Mouse (Mus musculus): ENCODE measurements at regions not wholly inside any gene's neighbourhood (a gene's known extent, or its start where the extent isn't known, plus 50 kb on each side); places are given as distances from the start of the nearest gene placed in this dataset.

GRCm38 (mm10) chr11:48605223-48605824 is 194.8 kb upstream of the Rack1 start:
- DNase-seq (ENCODE audit: low spot score in 2 of 2), result no peak

DNA sequence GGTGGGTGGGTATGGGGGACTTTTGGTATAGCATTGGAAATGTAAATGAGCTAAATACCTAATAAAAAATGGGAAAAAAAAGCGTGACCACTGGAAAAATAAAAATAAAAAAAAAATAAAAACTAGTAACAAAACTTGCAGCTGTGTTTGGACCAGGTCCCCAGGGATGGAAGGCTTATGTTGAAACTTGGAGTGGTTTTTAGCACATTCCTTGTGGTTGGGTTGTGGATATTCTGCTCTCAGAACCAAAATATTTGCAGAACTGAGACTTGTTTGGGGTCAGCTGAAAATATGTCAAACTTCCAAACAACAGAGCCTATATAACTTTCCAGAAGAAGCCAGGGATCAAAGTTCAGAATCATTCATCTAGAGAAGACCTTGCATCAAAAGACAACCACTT is 199.0 kb upstream of the Rack1 start:
- DNase-seq (ENCODE audit: low spot score in 2 of 2), result no peak

DNA sequence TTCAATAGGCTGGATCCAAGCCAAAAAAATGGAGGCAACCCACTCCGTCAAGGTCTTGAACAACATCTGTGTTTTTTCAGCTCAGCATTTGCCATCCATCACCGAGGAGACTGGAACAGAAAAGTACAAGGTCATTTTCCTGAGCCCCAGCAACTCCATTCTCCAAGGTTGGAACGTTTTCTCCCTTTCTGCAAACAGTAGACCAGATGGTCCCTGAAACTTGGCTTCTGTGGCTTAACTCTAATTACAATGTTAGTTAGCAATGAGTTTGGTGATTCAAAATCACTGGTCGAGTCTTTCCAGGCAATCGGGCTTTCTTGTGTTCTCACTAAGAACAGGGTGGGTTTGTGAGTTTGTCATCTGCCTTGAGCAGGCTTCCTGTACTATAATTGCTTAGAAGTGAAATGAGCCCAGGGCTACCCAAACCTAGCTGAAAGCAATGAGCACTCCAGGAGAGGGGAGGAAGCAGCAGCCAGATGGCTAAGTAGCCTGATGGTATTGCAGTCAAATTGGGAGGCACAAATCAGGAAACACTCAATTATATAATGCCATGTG is 200.5 kb upstream of the Rack1 start:
- DNase-seq (ENCODE audit: low spot score in 2 of 2), result no peak

DNA sequence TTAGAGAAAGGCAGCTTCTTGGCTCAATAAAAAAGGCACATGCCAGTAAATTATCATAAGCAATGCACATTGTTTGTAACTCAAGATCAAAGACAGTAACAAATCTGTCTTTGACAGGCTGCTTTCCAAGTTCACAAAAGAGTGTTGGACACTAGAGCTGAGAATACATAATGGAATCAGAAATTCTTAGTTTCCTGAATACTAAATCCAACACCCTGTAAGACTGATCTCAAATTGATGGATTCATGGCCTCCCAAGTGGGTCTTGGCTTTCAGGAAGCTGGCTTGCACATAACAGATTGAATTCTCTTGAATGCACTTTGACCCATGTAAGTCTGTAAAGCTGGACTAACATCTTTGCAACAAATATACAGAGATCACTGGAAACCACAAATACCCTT is 201.1 kb upstream of the Rack1 start:
- no peak for DNase-seq (ENCODE audit: low spot score in 2 of 2)

DNA sequence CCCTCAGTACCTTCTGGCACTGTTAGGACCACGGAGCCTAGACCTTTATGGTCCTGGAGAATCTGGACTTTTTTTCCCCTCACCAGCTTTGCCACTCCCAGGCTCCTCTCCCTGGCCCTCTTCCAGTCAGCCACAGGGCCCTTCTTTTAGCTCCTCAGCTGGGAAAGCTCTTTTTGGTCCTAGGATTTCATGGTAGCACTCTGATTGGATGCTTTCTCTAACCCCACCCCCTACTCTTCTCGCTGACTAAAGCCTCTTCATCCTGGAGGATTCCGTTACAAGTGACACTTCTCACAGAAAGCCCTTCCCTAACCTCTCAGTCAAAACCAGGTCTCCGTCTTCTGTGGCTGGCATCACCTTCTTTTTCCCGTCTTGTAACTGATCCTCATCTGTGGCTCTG is 205.7 kb upstream of the Rack1 start:
- DNase-seq (ENCODE audit: low spot score in 2 of 2), result no peak

DNA sequence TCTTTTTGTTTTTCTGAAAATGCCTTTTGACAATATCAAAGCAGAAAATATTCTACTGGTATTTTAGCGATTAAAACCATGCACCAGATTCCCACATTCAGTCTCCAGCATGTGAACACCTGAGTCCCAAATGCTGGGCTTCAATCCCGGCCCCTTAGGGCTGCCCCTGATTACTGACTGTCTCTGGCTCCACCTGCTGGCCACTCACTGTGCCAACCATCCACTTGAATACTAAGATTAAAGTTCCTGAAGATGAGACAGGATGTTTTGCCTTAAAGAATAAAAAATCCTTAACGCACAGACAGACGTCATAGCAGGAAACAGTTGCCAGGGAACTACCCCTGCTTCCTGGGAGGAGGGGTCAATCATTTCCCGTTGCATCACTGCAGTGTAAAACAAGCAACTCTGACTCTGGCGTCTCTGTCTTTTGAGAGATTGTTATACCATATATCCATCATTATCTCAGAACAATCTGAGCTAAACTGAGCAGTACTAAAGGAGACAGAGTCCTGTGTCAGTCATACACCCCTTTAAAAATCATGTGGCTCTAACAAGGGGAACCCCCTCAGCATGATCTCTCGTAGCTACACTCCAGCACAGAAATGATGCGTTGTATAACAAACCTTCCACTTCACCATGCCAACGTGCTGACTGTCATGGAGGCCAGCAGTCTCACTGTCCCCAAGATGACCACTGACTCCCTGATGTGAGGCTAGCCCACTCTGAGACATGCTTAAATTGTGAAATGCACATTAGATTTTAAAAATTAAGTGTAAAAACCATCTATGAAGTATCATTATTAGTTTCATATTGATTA is 211.1 kb upstream of the Rack1 start:
- DNase-seq (ENCODE audit: low spot score in 2 of 2), result peak; percentile 19 to 30

GRCm38 (mm10) chr11:48568769-48569168 is 231.4 kb upstream of the Rack1 start:
- no peak for DNase-seq (ENCODE audit: low spot score in 2 of 2)

DNA sequence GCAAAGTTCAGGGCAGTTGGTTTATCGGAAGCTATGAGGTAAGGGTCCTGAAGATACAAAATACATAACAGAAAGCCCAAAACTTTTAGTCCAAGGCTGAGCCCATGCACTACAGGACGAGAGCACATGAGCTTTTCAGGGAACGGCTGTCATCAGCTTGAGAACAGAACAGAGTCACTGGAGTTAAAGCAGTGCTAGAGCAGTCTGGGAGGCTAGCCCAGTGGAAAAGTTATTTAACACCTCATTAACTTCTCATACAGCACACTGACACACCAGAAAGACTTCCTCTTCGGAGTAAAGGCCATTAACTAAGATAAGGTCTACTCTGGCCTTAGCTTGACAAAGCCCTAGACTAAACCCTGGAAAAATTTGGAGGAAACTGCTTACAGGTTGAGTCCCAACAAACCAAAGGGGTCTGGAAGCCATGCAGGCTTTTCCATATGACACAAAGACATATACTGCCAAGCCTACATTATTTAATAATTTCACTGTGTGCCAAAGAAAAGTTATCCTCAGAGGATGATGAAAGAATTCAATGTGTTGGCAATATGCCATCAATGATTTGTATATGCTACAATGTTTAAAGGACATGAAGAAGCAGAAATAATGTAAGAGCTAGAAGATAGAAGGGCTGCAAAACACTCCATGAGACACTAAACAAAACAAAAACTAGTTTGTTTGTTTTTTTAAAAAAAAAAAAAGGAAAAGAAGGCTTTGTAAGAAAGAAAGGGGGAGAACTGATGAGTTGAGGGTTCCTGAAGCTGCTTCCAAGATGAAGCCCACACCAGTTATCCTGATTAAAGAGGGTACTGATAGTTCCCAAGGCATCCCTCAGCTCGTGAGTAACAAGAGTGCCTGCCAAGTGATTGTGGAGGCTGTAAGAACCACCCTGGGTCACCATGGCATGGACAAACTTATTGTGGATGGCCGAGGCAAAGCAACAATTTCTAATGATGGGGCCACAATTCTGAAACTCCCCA is 232.3 kb upstream of the Rack1 start:
- no peak for DNase-seq (ENCODE audit: low spot score in 2 of 2)

DNA sequence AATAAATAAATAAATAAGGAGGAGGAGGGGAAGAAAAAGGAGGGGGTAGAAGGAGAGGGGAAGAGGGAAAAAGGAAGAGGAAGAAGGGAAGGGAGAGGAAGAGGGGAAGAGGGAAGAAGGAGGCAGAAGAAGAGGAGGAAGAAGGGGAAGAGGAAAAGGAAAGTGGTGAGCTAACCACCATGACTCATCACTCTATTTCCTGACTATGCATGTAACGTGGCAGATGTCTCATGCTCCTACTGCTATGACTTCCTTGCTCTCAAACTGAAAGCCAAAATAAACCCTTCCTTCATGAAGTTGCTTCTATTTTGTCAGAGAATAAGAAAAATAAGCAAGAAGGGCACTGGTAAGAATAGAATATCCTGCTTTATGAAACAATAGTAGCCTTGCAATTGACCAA is 242.1 kb upstream of the Rack1 start:
- no peak for DNase-seq (ENCODE audit: low spot score in 2 of 2)

- no peak for DNase-seq (ENCODE audit: low spot score in 2 of 2)
Observed at GRCm38 (mm10) chr11:48552006-48552405, 248.1 kb upstream of the Rack1 start.

- peak; percentile 18 to 21 for DNase-seq (ENCODE audit: low spot score in 2 of 2)
Observed at GRCm38 (mm10) chr11:48551201-48551600, 248.9 kb upstream of the Rack1 start.

DNA sequence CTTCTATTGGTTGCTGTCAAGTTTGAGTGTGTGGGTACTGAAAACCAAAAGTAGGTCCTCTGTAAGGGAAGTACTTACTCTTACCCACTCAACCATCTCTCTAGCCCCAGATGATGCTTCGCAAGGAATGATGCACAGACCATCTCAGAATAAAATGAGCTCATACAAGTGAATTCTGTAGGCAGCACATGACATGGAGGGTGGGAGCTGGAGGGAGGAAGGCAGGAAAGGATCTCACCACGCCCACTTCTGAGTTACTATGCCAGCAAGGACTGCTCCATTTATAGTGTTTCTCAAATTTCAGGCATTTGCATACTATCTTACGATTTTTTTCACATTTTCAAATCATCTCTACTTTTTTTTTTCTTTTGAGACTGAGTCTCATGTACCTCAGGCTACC is 273.8 kb upstream of the Rack1 start:
- DNase-seq (ENCODE audit: low spot score in 2 of 2), result peak in 1 of 2 experiments; percentile 21

DNA sequence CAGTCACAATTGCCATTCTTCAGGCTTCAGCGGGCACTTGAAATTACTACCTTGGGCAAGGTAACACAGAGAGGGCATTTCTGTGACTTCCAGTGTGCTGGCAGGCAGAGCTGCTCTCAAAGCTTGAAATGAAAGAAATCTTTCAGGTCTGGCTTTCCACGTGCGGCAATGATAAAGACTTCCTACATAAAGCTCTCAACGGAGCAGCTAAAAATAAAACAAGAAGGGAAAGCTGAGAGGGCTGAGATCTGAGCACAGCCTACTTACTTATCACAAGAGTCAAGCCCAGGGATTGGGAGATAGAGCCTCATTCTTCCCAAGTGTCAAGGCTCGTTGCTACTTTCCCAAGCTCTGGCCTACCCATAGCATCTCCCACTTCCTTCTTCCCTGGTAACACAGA is 274.6 kb upstream of the Rack1 start:
- peak in 1 of 2 experiments; percentile 2 for DNase-seq (ENCODE audit: low spot score in 2 of 2)

DNA sequence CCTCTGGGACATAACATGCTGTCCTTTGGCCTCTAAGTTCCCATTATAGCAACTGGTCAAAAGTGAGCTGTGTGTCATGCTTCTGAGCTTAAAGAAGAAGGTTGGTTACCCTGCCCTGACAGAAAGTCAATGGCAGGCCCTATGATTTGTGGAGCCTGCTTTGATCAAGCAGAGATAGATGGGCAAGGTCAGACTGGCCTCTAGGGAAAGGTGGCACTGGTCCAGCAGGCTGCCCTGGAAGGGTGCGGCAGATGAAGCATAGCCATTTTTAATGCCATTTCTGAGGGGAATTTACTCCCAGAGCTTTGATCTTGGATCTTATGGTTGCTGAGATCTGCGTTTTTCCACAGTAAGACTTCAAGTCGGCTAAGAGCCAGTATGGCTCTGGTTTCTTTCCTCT is 293.2 kb upstream of the Rack1 start:
- DNase-seq (ENCODE audit: low spot score in 2 of 2), result no peak

GRCm38 (mm10) chr11:48502011-48502806 is 297.9 kb upstream of the Rack1 start:
- no peak for DNase-seq (ENCODE audit: low spot score in 2 of 2)

GRCm38 (mm10) chr11:48499057-48499456 is 301.1 kb upstream of the Rack1 start:
- no peak for DNase-seq (ENCODE audit: low spot score in 2 of 2)

- DNase-seq (ENCODE audit: low spot score in 2 of 2), result no peak
Observed at GRCm38 (mm10) chr11:48488308-48488707, 311.8 kb upstream of the Rack1 start.

- DNase-seq (ENCODE audit: low spot score in 2 of 2), result no peak
Observed at GRCm38 (mm10) chr11:48464036-48464435, 336.1 kb upstream of the Rack1 start.

- no peak for DNase-seq (ENCODE audit: low spot score in 2 of 2)
Observed at GRCm38 (mm10) chr11:48449883-48450282, 350.2 kb upstream of the Rack1 start.

- no peak for DNase-seq (ENCODE audit: low spot score in 2 of 2)
Observed at GRCm38 (mm10) chr11:48442534-48443254, 357.4 kb upstream of the Rack1 start.

Data from right cerebral cortex, postnatal 36 days (tissue).